In genomic region chr9:21027774-21028290, GRCm38 (mm10) we compare ENCODE assay signal across 23 mouse cellular contexts. TPM values are rescaled to one million over a fixed set of nuclear protein-coding genes. Genes with fewer than 3 reads are reported as not detected.
DNase-seq lines count a peak whose midpoint lies in the region; ATAC-seq and TF ChIP-seq lines count a peak whose summit lies in the region.
"Had no signal": no experiment of that assay in that cellular context is flagged by ENCODE, and none has a peak within 500 bp of the region (broad histone marks: within the 10 kb centered on the region; RNA-seq: fewer than 3 reads in every experiment).

No protein-coding gene starts in this region.

- H3K9ac ChIP-seq in lung, embryonic 15.5 days: no peak overlapping the region
- H3K9ac ChIP-seq in MEL (ENCODE audit: control insufficient read depth, low read depth, low read length, poor library complexity, severe bottlenecking): peak overlapping the region; percentile 56
- peak overlapping the region; percentile 21; the same call in 1 of the 2 replicates for H3K9ac ChIP-seq in liver, embryonic 16.5 days (ENCODE audit: low read depth, low read length)
- no peak overlapping the region for H3K9ac ChIP-seq in forebrain, embryonic 13.5 days
- H3K9ac ChIP-seq: heart, embryonic 12.5 days; midbrain, embryonic 12.5 days had no signal

- H3K4me3 ChIP-seq in lung, embryonic 15.5 days: no peak overlapping the region
- H3K4me3 ChIP-seq in E14TG2a.4 (replicated peaks; ENCODE audit: low read length) (peak overlapping the region; percentile 27; the same call in 1 of the 2 replicates), MEL (ENCODE audit: control insufficient read depth in 1 of 2, insufficient read depth in 1 of 2, low read depth in 2 of 2, low read length in 2 of 2) (no peak overlapping the region)
- H3K4me3 ChIP-seq in liver, embryonic 16.5 days (ENCODE audit: low read depth, low read length): no peak overlapping the region
- H3K4me3 ChIP-seq in forebrain, embryonic 13.5 days: no peak overlapping the region
- H3K4me3 ChIP-seq: heart, embryonic 12.5 days; midbrain, embryonic 12.5 days had no signal

- TF ChIP-seq EP300 in MEL (IDR thresholded peaks at IDR 0.05; ENCODE audit: low read depth in 1 of 2, low read length in 2 of 2): no peak

- no peak for ATAC-seq in lung, embryonic 15.5 days (ENCODE audit: borderline replicate concordance, extremely low read depth, low FRiP score, low TSS enrichment)
- no peak for ATAC-seq in liver, embryonic 16.5 days (ENCODE audit: low read depth)
- no peak for ATAC-seq in forebrain, embryonic 13.5 days
- ATAC-seq: CD4-positive, CD25-positive, alpha-beta regulatory T cell, adult 4 months; forebrain, embryonic 14.5 days; hindbrain, postnatal 0 days had no signal

- TF ChIP-seq CTCF in E14TG2a.4 (conservative IDR thresholded peaks at IDR 0.05; ENCODE audit: low read length) (no peak), MEL (IDR thresholded peaks at IDR 0.05 in 2 of 3, conservative IDR thresholded peaks at IDR 0.05 in 1 of 3; ENCODE audit: control insufficient read depth in 1 of 3, insufficient read depth in 1 of 3, low read depth in 2 of 3, low read length in 3 of 3, poor library complexity in 1 of 3, severe bottlenecking in 1 of 3) (no peak)

- no peak for TF ChIP-seq POLR2A in MEL (IDR thresholded peaks at IDR 0.05; ENCODE audit: control insufficient read depth in 1 of 2, insufficient read depth in 1 of 2, low read depth in 1 of 2, low read length in 2 of 2, poor library complexity in 1 of 2)

- no peak overlapping the region for H3K27ac ChIP-seq in lung, embryonic 15.5 days
- peak overlapping the region; percentile 83 for H3K27ac ChIP-seq in MEL (ENCODE audit: control insufficient read depth, low read depth, low read length)
- peak overlapping the region; percentile 96 for H3K27ac ChIP-seq in liver, embryonic 16.5 days (ENCODE audit: low read length)
- H3K27ac ChIP-seq in forebrain, embryonic 13.5 days: no peak overlapping the region
- H3K27ac ChIP-seq: hindbrain, postnatal 0 days; kidney, postnatal 0 days; midbrain, embryonic 12.5 days had no signal

- peak overlapping the region; percentile 50; the same call in 1 of the 2 replicates for H3K4me2 ChIP-seq in lung, embryonic 15.5 days
- H3K4me2 ChIP-seq in liver, embryonic 16.5 days (ENCODE audit: low read depth, low read length): no peak overlapping the region
- no peak overlapping the region for H3K4me2 ChIP-seq in forebrain, embryonic 13.5 days
- H3K4me2 ChIP-seq: heart, embryonic 12.5 days; midbrain, embryonic 12.5 days had no signal

- DNase-seq in lung, postnatal 25 days (ENCODE audit: low spot score): no peak
- DNase-seq in MEL (ENCODE audit: low read depth, low spot score): peak; percentile 78
- DNase-seq in thymus, postnatal 25 days: no peak
- DNase-seq in thymus, postnatal 36 days: no peak
- DNase-seq: cerebellum, adult 9-11 months; embryo, embryonic 11 days; heart, postnatal 36 days; kidney, adult 11 months; lung, postnatal 36 days; right cerebral cortex, postnatal 4 days; thymus, postnatal 4 days had no signal

- TF ChIP-seq RAD21 in MEL (IDR thresholded peaks at IDR 0.05; ENCODE audit: low read depth, low read length): no peak

- 58% methylated on average over 8 of the region's 8 CpGs for WGBS in lung, embryonic 15.5 days
- WGBS in liver, embryonic 16.5 days (ENCODE audit: insufficient replicate concordance): 72% methylated on average over 8 of the region's 8 CpGs
- 56% methylated on average over 8 of the region's 8 CpGs for WGBS in forebrain, embryonic 13.5 days

- H3K27me3 ChIP-seq in lung, embryonic 15.5 days: peaks cover 13% of the 10 kb centered on the region
- H3K27me3 ChIP-seq in E14TG2a.4 (ENCODE audit: insufficient read depth, low read length): peaks cover 11% of the 10 kb centered on the region
- H3K27me3 ChIP-seq in MEL (ENCODE audit: control insufficient read depth in 1 of 2, insufficient read depth in 2 of 2, low read length in 2 of 2): no peaks in the 10 kb centered on the region
- peaks cover 12% of the 10 kb centered on the region for H3K27me3 ChIP-seq in liver, embryonic 16.5 days (ENCODE audit: control insufficient read depth, insufficient read depth, low read depth, low read length)
- peaks cover 74% of the 10 kb centered on the region for H3K27me3 ChIP-seq in forebrain, embryonic 13.5 days

- no peaks in the 10 kb centered on the region for H3K9me3 ChIP-seq in lung, embryonic 15.5 days
- no peaks in the 10 kb centered on the region for H3K9me3 ChIP-seq in E14TG2a.4 (ENCODE audit: low read length)
- H3K9me3 ChIP-seq in MEL (replicated peaks; ENCODE audit: insufficient read depth, low read length): no peaks in the 10 kb centered on the region
- H3K9me3 ChIP-seq in liver, embryonic 16.5 days (replicated peaks; ENCODE audit: control insufficient read depth, low read length): no peaks in the 10 kb centered on the region
- no peaks in the 10 kb centered on the region for H3K9me3 ChIP-seq in forebrain, embryonic 13.5 days (replicated peaks)
- H3K9me3 ChIP-seq: heart, embryonic 12.5 days; midbrain, embryonic 12.5 days had no signal

- peaks cover 59% of the 10 kb centered on the region for H3K4me1 ChIP-seq in lung, embryonic 15.5 days
- H3K4me1 ChIP-seq in E14TG2a.4 (replicated peaks; ENCODE audit: low read depth, low read length) (peaks cover 93% of the 10 kb centered on the region), MEL (ENCODE audit: control insufficient read depth in 1 of 2, insufficient read depth in 2 of 2, low read length in 2 of 2) (peaks cover 14 to 22% of the 10 kb centered on the region in 2 experiments)
- peaks cover 44% of the 10 kb centered on the region for H3K4me1 ChIP-seq in liver, embryonic 16.5 days (ENCODE audit: control insufficient read depth, low read depth, low read length)
- H3K4me1 ChIP-seq in forebrain, embryonic 13.5 days: peaks cover 38% of the 10 kb centered on the region

- H3K79me2 ChIP-seq in MEL (ENCODE audit: control insufficient read depth, insufficient read depth, low read length, poor library complexity): peaks cover 17% of the 10 kb centered on the region

- no peaks in the 10 kb centered on the region for H3K36me3 ChIP-seq in lung, embryonic 15.5 days
- H3K36me3 ChIP-seq in E14TG2a.4 (ENCODE audit: insufficient read depth, low read length): peaks cover 60% of the 10 kb centered on the region
- peaks cover 0 to 17% of the 10 kb centered on the region in 2 experiments; a peak in 2 of 4 replicates for H3K36me3 ChIP-seq in MEL (ENCODE audit: control insufficient read depth in 1 of 2, insufficient read depth in 2 of 2, low read length in 2 of 2)
- H3K36me3 ChIP-seq in liver, embryonic 16.5 days (ENCODE audit: control insufficient read depth, insufficient read depth): no peaks in the 10 kb centered on the region
- H3K36me3 ChIP-seq in forebrain, embryonic 13.5 days (ENCODE audit: poor library complexity, severe bottlenecking): no peaks in the 10 kb centered on the region
- H3K36me3 ChIP-seq: heart, embryonic 12.5 days; midbrain, embryonic 12.5 days had no signal

TF ChIP-seq in MEL, 35 proteins besides CTCF, POLR2A, EP300 and RAD21:
- TF ChIP-seq NELFE (IDR thresholded peaks at IDR 0.05; ENCODE audit: low read depth, low read length): no peak
- TF ChIP-seq ZKSCAN1 (IDR thresholded peaks at IDR 0.05; ENCODE audit: low read depth, low read length): no peak

RNA-seq across cellular contexts. Expression of gene Icam4, which starts 1.3 kb away (rescaled TPM):
- polyA plus RNA-seq in lung, embryonic 15.5 days (2015; fragmentation: Nextera tagmentation; extraction: Ambion mirVana): 2.4 and 2.9 TPM in 2 replicates
- total RNA-seq in MEL (2012; rRNA removed): 259 and 260 TPM in 2 replicates
- polyA plus RNA-seq in MEL (2012; ENCODE audit: insufficient read depth in 1 of 2, insufficient read length in 2 of 2, low read depth in 1 of 2, low replicate concordance in 2 of 2, missing spikeins in 1 of 2): 100 to 1,000 TPM; 193 to 268 TPM
- 172 and 184 TPM in 2 replicates for polyA plus RNA-seq in liver, embryonic 16.5 days (2015; fragmentation: Nextera tagmentation; extraction: Ambion mirVana)
- 0.17 and 0.37 TPM in 2 replicates for polyA plus RNA-seq in forebrain, embryonic 13.5 days (2015; fragmentation: Nextera tagmentation; extraction: Ambion mirVana)
- total RNA-seq: hindbrain, postnatal 0 days had no signal
- polyA plus RNA-seq: forebrain, embryonic 14.5 days had no signal

RNA-seq across cellular contexts. Expression of gene Icam5, which starts 4.0 kb away (rescaled TPM):
- polyA plus RNA-seq in lung, embryonic 15.5 days (2015; fragmentation: Nextera tagmentation; extraction: Ambion mirVana): 0.17 and 0.23 TPM in 2 replicates
- 4.8 TPM in 2 replicates for total RNA-seq in MEL (2012; rRNA removed)
- polyA plus RNA-seq in MEL (2012; ENCODE audit: insufficient read depth in 1 of 2, insufficient read length in 2 of 2, low read depth in 1 of 2, low replicate concordance in 2 of 2, missing spikeins in 1 of 2): 1 to 10 TPM in 1 of 2 experiments, not detected in 1; 9.5 TPM
- polyA plus RNA-seq in liver, embryonic 16.5 days (2015; fragmentation: Nextera tagmentation; extraction: Ambion mirVana): 0.26 and 0.30 TPM in 2 replicates
- polyA plus RNA-seq in forebrain, embryonic 13.5 days (2015; fragmentation: Nextera tagmentation; extraction: Ambion mirVana): 0.19 and 0.45 TPM in 2 replicates
- total RNA-seq: heart, postnatal 36 days had no signal
- polyA plus RNA-seq: heart, embryonic 12.5 days; midbrain, embryonic 12.5 days had no signal

RNA-seq across cellular contexts. Expression of gene Icam1, which starts 12.0 kb away (rescaled TPM):
- 55.1 and 57.5 TPM in 2 replicates for polyA plus RNA-seq in lung, embryonic 15.5 days (2015; fragmentation: Nextera tagmentation; extraction: Ambion mirVana)
- total RNA-seq in MEL (2012; rRNA removed): 24.4 and 26.0 TPM in 2 replicates
- polyA plus RNA-seq in MEL (2012; ENCODE audit: insufficient read depth in 1 of 2, insufficient read length in 2 of 2, low read depth in 1 of 2, low replicate concordance in 2 of 2, missing spikeins in 1 of 2): 10 to 100 TPM in 1 of 2 experiments, not detected in 1; 31.0 TPM
- polyA plus RNA-seq in liver, embryonic 16.5 days (2015; fragmentation: Nextera tagmentation; extraction: Ambion mirVana): 10.6 and 11.9 TPM in 2 replicates
- polyA plus RNA-seq in forebrain, embryonic 13.5 days (2015; fragmentation: Nextera tagmentation; extraction: Ambion mirVana): 2.4 and 2.8 TPM in 2 replicates

RNA-seq across cellular contexts. Expression of gene Mrpl4, which starts 25.3 kb away (rescaled TPM):
- 157 and 160 TPM in 2 replicates for polyA plus RNA-seq in lung, embryonic 15.5 days (2015; fragmentation: Nextera tagmentation; extraction: Ambion mirVana)
- total RNA-seq in MEL (2012; rRNA removed): 280 and 282 TPM in 2 replicates
- polyA plus RNA-seq in MEL (2012; ENCODE audit: insufficient read depth in 1 of 2, insufficient read length in 2 of 2, low read depth in 1 of 2, low replicate concordance in 2 of 2, missing spikeins in 1 of 2): 100 to 1,000 TPM in 1 of 2 experiments, not detected in 1; 474 TPM
- polyA plus RNA-seq in liver, embryonic 16.5 days (2015; fragmentation: Nextera tagmentation; extraction: Ambion mirVana): 58.0 and 59.8 TPM in 2 replicates
- 115 and 124 TPM in 2 replicates for polyA plus RNA-seq in forebrain, embryonic 13.5 days (2015; fragmentation: Nextera tagmentation; extraction: Ambion mirVana)

RNA-seq across cellular contexts. Expression of gene Zglp1, which starts 39.1 kb away (rescaled TPM):
- 0.76 and 2.1 TPM in 2 replicates for polyA plus RNA-seq in lung, embryonic 15.5 days (2015; fragmentation: Nextera tagmentation; extraction: Ambion mirVana)
- total RNA-seq in MEL (2012; rRNA removed): 1.1 and 1.5 TPM in 2 replicates
- polyA plus RNA-seq in MEL (2012; ENCODE audit: insufficient read depth in 1 of 2, insufficient read length in 2 of 2, low read depth in 1 of 2, low replicate concordance in 2 of 2, missing spikeins in 1 of 2): 1 to 10 TPM in 1 of 2 experiments, not detected in 1; 8.0 TPM
- 0.43 TPM in 1 of 2 replicates, not detected in the other for polyA plus RNA-seq in liver, embryonic 16.5 days (2015; fragmentation: Nextera tagmentation; extraction: Ambion mirVana)
- polyA plus RNA-seq in forebrain, embryonic 13.5 days (2015; fragmentation: Nextera tagmentation; extraction: Ambion mirVana): 0.81 and 2.2 TPM in 2 replicates
- total RNA-seq: heart, postnatal 36 days; left cerebral cortex, adult 18-20 months had no signal
- polyA plus RNA-seq: gonadal fat pad, adult 2 months had no signal

Comparison
In these comparisons a context has a peak if more than half of its experiments do, and no peak if none do; other contexts are left out.
1. H3K27ac ChIP-seq: peak in MEL (single experiment) and liver, embryonic 16.5 days (single experiment); none in lung, embryonic 15.5 days (single experiment) and forebrain, embryonic 13.5 days (single experiment).
2. H3K9ac ChIP-seq: peak in MEL (single experiment) and liver, embryonic 16.5 days (single experiment); none in lung, embryonic 15.5 days (single experiment) and forebrain, embryonic 13.5 days (single experiment).
3. RNA of gene Icam4, which starts 1.3 kb away (polyA plus RNA-seq): 193 to 268 TPM in MEL and 172 to 184 TPM in liver, embryonic 16.5 days; 2.4 to 2.9 TPM in lung, embryonic 15.5 days and 0.17 to 0.37 TPM in forebrain, embryonic 13.5 days; every median in the first group is over 10 times any median in the second.